Mouse (Mus musculus) thymus, postnatal 0 days (tissue): Measurements from ENCODE around the gene Cadm2. TPM values are rescaled to one million over a fixed set of nuclear protein-coding genes. Genes with fewer than 3 reads are reported as not detected.

ENCODE experiments used
- DNase-seq: peaks from one replicate; pipeline ENCODE4 v3.0.0-alpha.2; 2015; ENCODE audit warnings: low spot score
- polyA plus RNA-seq: library from polyadenylated mRNA; unstranded; fragments of >200 nt; fragmentation: Nextera tagmentation; extraction: Ambion mirVana; gene quantifications from 2 replicates; pipeline ENCODE4 v1.2.1, GENCODE M21; 2015

Gene Cadm2
- polyA plus RNA-seq, 1 experiment from 2014 or later: 0.56 TPM

GRCm38 (mm10) chr16:67175386-67175785, 445.3 kb downstream of the Cadm2 start:
- no peak for DNase-seq

GRCm38 (mm10) chr16:67162211-67162790, 458.4 kb downstream of the Cadm2 start:
- no peak for DNase-seq

- DNase-seq: no peak
Measured at GRCm38 (mm10) chr16:67124811-67125210, 495.9 kb downstream of the Cadm2 start.

- DNase-seq: no peak
Measured at GRCm38 (mm10) chr16:67122532-67122931, 498.2 kb downstream of the Cadm2 start.

- DNase-seq: no peak
Measured at GRCm38 (mm10) chr16:67121781-67122180, 498.9 kb downstream of the Cadm2 start.

- DNase-seq: no peak
Measured at GRCm38 (mm10) chr16:67106478-67107061, 514.1 kb downstream of the Cadm2 start.

GRCm38 (mm10) chr16:67096706-67097105, 524.0 kb downstream of the Cadm2 start:
- DNase-seq: no peak

- no peak for DNase-seq
Measured at GRCm38 (mm10) chr16:67095916-67096315, 524.8 kb downstream of the Cadm2 start.

GRCm38 (mm10) chr16:67089747-67090146, 531.0 kb downstream of the Cadm2 start:
- DNase-seq: no peak

GRCm38 (mm10) chr16:67079318-67079717, 541.4 kb downstream of the Cadm2 start:
- DNase-seq: no peak

GRCm38 (mm10) chr16:67076169-67076895, 544.4 kb downstream of the Cadm2 start:
- DNase-seq: no peak

GRCm38 (mm10) chr16:67068461-67068860, 552.2 kb downstream of the Cadm2 start:
- DNase-seq: no peak

GRCm38 (mm10) chr16:67030918-67031317, 589.8 kb downstream of the Cadm2 start:
- no peak for DNase-seq

- DNase-seq: no peak
Measured at GRCm38 (mm10) chr16:67019856-67020255, 600.9 kb downstream of the Cadm2 start.

- DNase-seq: no peak
Measured at GRCm38 (mm10) chr16:67017710-67018109, 603.0 kb downstream of the Cadm2 start.

GRCm38 (mm10) chr16:67003161-67003560, 617.5 kb downstream of the Cadm2 start:
- DNase-seq: no peak

GRCm38 (mm10) chr16:67001707-67002106, 619.0 kb downstream of the Cadm2 start:
- DNase-seq: no peak

GRCm38 (mm10) chr16:66997461-66997860, 623.2 kb downstream of the Cadm2 start:
- DNase-seq: no peak

GRCm38 (mm10) chr16:66987741-66988140, 633.0 kb downstream of the Cadm2 start:
- no peak for DNase-seq

- no peak for DNase-seq
Measured at GRCm38 (mm10) chr16:66986879-66987278, 633.8 kb downstream of the Cadm2 start.

- no peak for DNase-seq
Measured at GRCm38 (mm10) chr16:66970912-66971311, 649.8 kb downstream of the Cadm2 start.

- no peak for DNase-seq
Measured at GRCm38 (mm10) chr16:66969520-66970144, 651.1 kb downstream of the Cadm2 start.
